Mouse (Mus musculus) CH12.LX (cell line): Measurements from ENCODE around the gene 5031439G07Rik.
"Not testable (repeated sequence)": the region's sequence is repeated elsewhere in the genome, so short reads cannot be mapped to it uniquely, and the experiment has no call there.

Experiments
- BHLHE40 ChIP-seq: IDR thresholded peaks from 2 replicates; pipeline ENCODE4 v1.6.1; 2011; ENCODE audit warnings: mild to moderate bottlenecking, low read depth, low read length, improper control_type of control experiment
- CHD2 ChIP-seq: IDR thresholded peaks from 2 replicates; pipeline ENCODE4 v1.6.1; 2011; ENCODE audit warnings: low read length, improper control_type of control experiment
- CTCF ChIP-seq, 2 experiments: IDR thresholded peaks in 1 of 2; conservative IDR thresholded peaks in 1 of 2; 2 replicates each; pipeline ENCODE4 v1.5.1; 2011 to 2012; ENCODE audit warnings: low read depth in 2 of 2, low read length in 2 of 2, improper control_type of control experiment in 1 of 2, inconsistent platforms in 1 of 2, mild to moderate bottlenecking in 1 of 2, moderate library complexity in 1 of 2
- E2F4 ChIP-seq: IDR thresholded peaks from 2 replicates; pipeline ENCODE4 v1.6.1; 2011; ENCODE audit warnings: low read depth, low read length, improper control_type of control experiment; ENCODE audit not compliant: insufficient replicate concordance
- EP300 ChIP-seq: IDR thresholded peaks from 2 replicates; pipeline ENCODE4 v1.6.1; 2011; ENCODE audit warnings: low read length, improper control_type of control experiment
- ETS1 ChIP-seq: conservative IDR thresholded peaks from 2 replicates; pipeline ENCODE4 v1.6.1; 2012; ENCODE audit warnings: low read depth, mild to moderate bottlenecking, inconsistent platforms, low read length, improper control_type of control experiment, moderate library complexity
- MAFK ChIP-seq: IDR thresholded peaks from 2 replicates; pipeline ENCODE4 v1.6.1; 2011; ENCODE audit warnings: low read length, improper control_type of control experiment; ENCODE audit not compliant: insufficient replicate concordance
- MAZ ChIP-seq: IDR thresholded peaks from 2 replicates; pipeline ENCODE4 v1.6.1; 2012; ENCODE audit warnings: low read depth, mild to moderate bottlenecking, inconsistent platforms, low read length, improper control_type of control experiment, moderate library complexity
- MYC ChIP-seq: IDR thresholded peaks from 2 replicates; pipeline ENCODE4 v1.6.1; 2011; ENCODE audit warnings: low read depth, mild to moderate bottlenecking, improper control_type of control experiment, low read length
- POLR2A ChIP-seq: IDR thresholded peaks from 2 replicates; pipeline ENCODE4 v1.6.1; 2011; ENCODE audit warnings: low read depth, mild to moderate bottlenecking, improper control_type of control experiment, low read length
- TCF12 ChIP-seq: IDR thresholded peaks from 2 replicates; pipeline ENCODE4 v1.6.1; 2014; ENCODE audit warnings: low read depth, mild to moderate bottlenecking, inconsistent platforms, low read length, improper control_type of control experiment
- USF1 ChIP-seq: IDR thresholded peaks from 2 replicates; pipeline ENCODE4 v1.6.1; 2014; ENCODE audit warnings: low read depth, mild to moderate bottlenecking, inconsistent platforms, low read length, improper control_type of control experiment
- ZNF384 ChIP-seq: IDR thresholded peaks from 2 replicates; pipeline ENCODE4 v1.6.1; 2012; ENCODE audit warnings: low read depth, low read length, improper control_type of control experiment, inconsistent platforms

- not testable (repeated sequence) for TF ChIP-seq CTCF (conservative IDR thresholded peaks at IDR 0.05 in 1 of 2, IDR thresholded peaks at IDR 0.05 in 1 of 2; ENCODE audit: low read depth in 2 of 2, low read length in 2 of 2); E2F4; ETS1; POLR2A; BHLHE40; EP300; USF1; MYC; ZNF384; MAFK; TCF12; MAZ; CHD2
Observed at GRCm38 (mm10) chr15:85030643-85031042, 42.3 kb upstream of the 5031439G07Rik start.
